Mouse (Mus musculus): ENCODE results near the gene Ddah1.
"Not testable (repeated sequence)": the region's sequence is repeated elsewhere in the genome, so short reads cannot be mapped to it uniquely, and the experiment has no call there.

The Ddah1 gene

GRCm38 (mm10) chr3:145906582-145906981 is 148.1 kb downstream of the Ddah1 start:
- no peak for DNase-seq (ENCODE audit: low spot score in 2 of 2)

GRCm38 (mm10) chr3:145912512-145912911 is 154.0 kb downstream of the Ddah1 start:
- DNase-seq (ENCODE audit: low spot score in 2 of 2), result no peak

GRCm38 (mm10) chr3:145913263-145913662 is 154.8 kb downstream of the Ddah1 start:
- DNase-seq (ENCODE audit: low spot score in 2 of 2), result no peak

- not testable (repeated sequence) for DNase-seq (ENCODE audit: low spot score in 2 of 2)
Observed at GRCm38 (mm10) chr3:145913942-145914341, 155.5 kb downstream of the Ddah1 start.

GRCm38 (mm10) chr3:145916374-145916773 is 157.9 kb downstream of the Ddah1 start:
- no peak for DNase-seq (ENCODE audit: low spot score in 2 of 2)

GRCm38 (mm10) chr3:145916826-145917225 is 158.4 kb downstream of the Ddah1 start:
- DNase-seq (ENCODE audit: low spot score in 2 of 2), result no peak

- no peak for DNase-seq (ENCODE audit: low spot score in 2 of 2)
Observed at GRCm38 (mm10) chr3:145922019-145922854, 163.8 kb downstream of the Ddah1 start, which contains the start of gene Bcl10. Gene Bcl10, plus strand, starts transcription at chr3:145922804.

GRCm38 (mm10) chr3:145922971-145923370 is 164.5 kb downstream of the Ddah1 start:
- DNase-seq (ENCODE audit: low spot score in 2 of 2), result no peak

GRCm38 (mm10) chr3:145923874-145924577 is 165.6 kb downstream of the Ddah1 start:
- DNase-seq (ENCODE audit: low spot score in 2 of 2), result peak; percentile 94 to 97

- DNase-seq (ENCODE audit: low spot score in 2 of 2), result peak; percentile 26 to 38
Observed at GRCm38 (mm10) chr3:145924649-145925337, 166.3 kb downstream of the Ddah1 start.

- DNase-seq (ENCODE audit: low spot score in 2 of 2), result no peak
Observed at GRCm38 (mm10) chr3:145925506-145925905, 167.0 kb downstream of the Ddah1 start.

- no peak for DNase-seq (ENCODE audit: low spot score in 2 of 2)
Observed at GRCm38 (mm10) chr3:145929525-145930400, 171.3 kb downstream of the Ddah1 start.

GRCm38 (mm10) chr3:145933845-145934244 is 175.4 kb downstream of the Ddah1 start:
- DNase-seq (ENCODE audit: low spot score in 2 of 2), result no peak

GRCm38 (mm10) chr3:145937505-145938404 is 179.3 kb downstream of the Ddah1 start, which contains the start of gene 2410004B18Rik:
Gene 2410004B18Rik, plus strand, starts transcription at chr3:145938014.
- DNase-seq (ENCODE audit: low spot score in 2 of 2), result peak; percentile 71 to 82

- no peak for DNase-seq (ENCODE audit: low spot score in 2 of 2)
Observed at GRCm38 (mm10) chr3:145938405-145939349, 180.2 kb downstream of the Ddah1 start.

- DNase-seq (ENCODE audit: low spot score in 2 of 2), result no peak
Observed at GRCm38 (mm10) chr3:145939402-145939801, 180.9 kb downstream of the Ddah1 start.

GRCm38 (mm10) chr3:145939971-145940370 is 181.5 kb downstream of the Ddah1 start:
- DNase-seq (ENCODE audit: low spot score in 2 of 2), result no peak

GRCm38 (mm10) chr3:145941971-145942370 is 183.5 kb downstream of the Ddah1 start:
- DNase-seq (ENCODE audit: low spot score in 2 of 2), result peak; percentile 41 to 45
